Mouse (Mus musculus) spleen, adult 12 weeks (tissue): ENCODE results near the gene Gm14459.
"Not testable (repeated sequence)": the region's sequence is repeated elsewhere in the genome, so short reads cannot be mapped to it uniquely, and the experiment has no call there.

Source experiments
- DNase-seq: peaks from one replicate; pipeline ENCODE4 v3.0.0; 2022; ENCODE audit warnings: low spot score

Gm14459 gene

GRCm38 (mm10) chrX:8524854-8525253 is at the start of gene Gm14459:
Gm14459 (minus strand) TSS chrX:8524954.
- DNase-seq = no peak

GRCm38 (mm10) chrX:8548155-8548554 is 23.4 kb upstream of the Gm14459 start, which contains the start of gene Ssxb6:
Ssxb6 (minus strand) TSS chrX:8548255.
- DNase-seq = not testable (repeated sequence)
